8 mouse cellular contexts compared by ENCODE assay signal in the genomic region with DNA sequence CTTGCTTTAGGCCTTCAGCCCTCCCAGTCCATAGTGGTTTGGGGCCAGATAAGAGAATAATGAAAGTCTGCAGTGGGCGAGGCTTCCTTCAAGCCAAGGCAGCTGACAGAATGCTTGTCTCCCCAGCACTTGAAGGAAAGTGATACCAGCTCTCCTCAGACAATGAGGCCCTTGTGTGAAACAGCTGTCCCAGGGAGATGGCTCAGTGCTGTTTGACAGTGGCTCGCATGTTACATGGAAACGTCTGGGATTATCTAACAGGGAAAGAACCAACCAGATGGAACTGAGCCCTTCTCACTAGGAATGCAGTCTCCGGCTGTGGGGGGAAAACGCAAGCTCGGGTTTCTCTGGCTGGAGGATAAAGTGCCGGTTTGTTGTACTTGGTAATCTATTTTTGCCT. TPM values are rescaled to one million over a fixed set of nuclear protein-coding genes. Genes with fewer than 3 reads are reported as not detected.
DNase-seq lines count a peak whose midpoint lies in the region; ATAC-seq lines count a peak whose summit lies in the region.

No protein-coding gene starts in this region.

- H3K27me3 ChIP-seq in embryonic facial prominence, embryonic 11.5 days (ENCODE audit: control insufficient read depth, insufficient read depth, low read length) = no peaks in the 10 kb centered on the region
- H3K27me3 ChIP-seq in heart, embryonic 11.5 days (ENCODE audit: control insufficient read depth, insufficient read depth, low read length) = no peaks in the 10 kb centered on the region
- H3K27me3 ChIP-seq in neural tube, embryonic 11.5 days (ENCODE audit: control insufficient read depth, insufficient read depth, low read length) = no peaks in the 10 kb centered on the region

- H3K36me3 ChIP-seq in embryonic facial prominence, embryonic 11.5 days (replicated peaks; ENCODE audit: control insufficient read depth, insufficient read depth, low read depth, low read length) = no peaks in the 10 kb centered on the region
- no peaks in the 10 kb centered on the region for H3K36me3 ChIP-seq in heart, embryonic 11.5 days (ENCODE audit: control insufficient read depth, insufficient read depth, low read length)
- no peaks in the 10 kb centered on the region for H3K36me3 ChIP-seq in neural tube, embryonic 11.5 days (ENCODE audit: control insufficient read depth, insufficient read depth, low read length)

- DNase-seq in cerebellum, postnatal 25 days = peak; percentile 17 to 28
- DNase-seq in cerebellum, adult 9-11 months = no peak
- peak; percentile 74 for DNase-seq in embryonic facial prominence, embryonic 11.5 days (ENCODE audit: low spot score)
- peak; percentile 28 to 38 for DNase-seq in layer of hippocampus, postnatal 10 days (ENCODE audit: low spot score in 2 of 2)
- peak; percentile 64 for DNase-seq in neural tube, embryonic 11.5 days (ENCODE audit: low spot score)
- no peak for DNase-seq in thymus, postnatal 25 days

- no peak overlapping the region for H3K4me3 ChIP-seq in embryonic facial prominence, embryonic 11.5 days (ENCODE audit: low read depth, low read length)
- no peak overlapping the region for H3K4me3 ChIP-seq in heart, embryonic 11.5 days (ENCODE audit: low read depth, low read length)
- H3K4me3 ChIP-seq in neural tube, embryonic 11.5 days (ENCODE audit: low read depth, low read length) = no peak overlapping the region

- H3K4me1 ChIP-seq in embryonic facial prominence, embryonic 11.5 days (ENCODE audit: control insufficient read depth, insufficient read depth, low read length) = no peaks in the 10 kb centered on the region; the same call in 1 of the 2 replicates
- peaks cover 18% of the 10 kb centered on the region for H3K4me1 ChIP-seq in heart, embryonic 11.5 days (ENCODE audit: control insufficient read depth, insufficient read depth, low read length)
- peaks cover 8% of the 10 kb centered on the region; the same call in 1 of the 2 replicates for H3K4me1 ChIP-seq in neural tube, embryonic 11.5 days (ENCODE audit: control insufficient read depth, insufficient read depth, low read length)

- H3K9ac ChIP-seq in embryonic facial prominence, embryonic 11.5 days (replicated peaks; ENCODE audit: low read length) = no peak overlapping the region
- peak overlapping the region; percentile 24; the same call in 1 of the 2 replicates for H3K9ac ChIP-seq in heart, embryonic 11.5 days (ENCODE audit: low read depth, low read length)
- no peak overlapping the region for H3K9ac ChIP-seq in neural tube, embryonic 11.5 days (ENCODE audit: low read length)

- peak overlapping the region; percentile 59; the same call in 1 of the 2 replicates for H3K27ac ChIP-seq in embryonic facial prominence, embryonic 11.5 days (replicated peaks; ENCODE audit: low read depth, low read length)
- peak overlapping the region; percentile 74 for H3K27ac ChIP-seq in heart, embryonic 11.5 days (ENCODE audit: low read depth, low read length)
- peak overlapping the region; percentile 77 for H3K27ac ChIP-seq in neural tube, embryonic 11.5 days (ENCODE audit: low read depth, low read length)

- ATAC-seq in embryonic facial prominence, embryonic 11.5 days (replicated peaks; ENCODE audit: insufficient number of reproducible peaks, low FRiP score, low TSS enrichment, low read depth) = peak; percentile 90
- peak; percentile 66 for ATAC-seq in heart, embryonic 11.5 days (replicated peaks; ENCODE audit: insufficient number of reproducible peaks, low FRiP score, low TSS enrichment)
- ATAC-seq in neural tube, embryonic 11.5 days (ENCODE audit: insufficient read depth, low FRiP score, low TSS enrichment) = peak; percentile 79
- ATAC-seq in megakaryocyte progenitor cell, adult 5-6 weeks (replicated peaks; ENCODE audit: poor library complexity) = no peak

- H3K9me3 ChIP-seq in embryonic facial prominence, embryonic 11.5 days (replicated peaks; ENCODE audit: control insufficient read depth, low read length) = no peaks in the 10 kb centered on the region
- no peaks in the 10 kb centered on the region for H3K9me3 ChIP-seq in heart, embryonic 11.5 days (replicated peaks; ENCODE audit: control insufficient read depth, low read length)
- no peaks in the 10 kb centered on the region for H3K9me3 ChIP-seq in neural tube, embryonic 11.5 days (ENCODE audit: control insufficient read depth, low read length)

- WGBS in embryonic facial prominence, embryonic 11.5 days = under 1% methylated on average over 7 of the region's 7 CpGs
- 2% methylated on average over 7 of the region's 7 CpGs for WGBS in heart, embryonic 11.5 days (ENCODE audit: insufficient replicate concordance)
- WGBS in neural tube, embryonic 11.5 days = 14% methylated on average over 7 of the region's 7 CpGs

- no peak overlapping the region for H3K4me2 ChIP-seq in embryonic facial prominence, embryonic 11.5 days (ENCODE audit: low read depth, low read length)
- H3K4me2 ChIP-seq in heart, embryonic 11.5 days = peak overlapping the region; percentile 47
- no peak overlapping the region for H3K4me2 ChIP-seq in neural tube, embryonic 11.5 days (ENCODE audit: low read depth)

RNA-seq across cellular contexts. Expression of gene Tgif1, which starts 59.1 kb away (rescaled TPM):
- 92.4 and 96.5 TPM in 2 replicates for polyA plus RNA-seq in embryonic facial prominence, embryonic 11.5 days (2014; fragmentation: Nextera tagmentation; extraction: Ambion mirVana)
- polyA plus RNA-seq in heart, embryonic 11.5 days (2014; fragmentation: Nextera tagmentation; extraction: Ambion mirVana) = 27.1 and 31.5 TPM in 2 replicates
- 1 to 10 TPM; 2.6 to 3.9 TPM for total RNA-seq in layer of hippocampus, postnatal 10 days (2021)
- polyA plus RNA-seq in neural tube, embryonic 11.5 days (2014; fragmentation: Nextera tagmentation; extraction: Ambion mirVana) = 63.8 and 66.2 TPM in 2 replicates
- 77.5 and 85.6 TPM in 2 replicates for total RNA-seq in megakaryocyte progenitor cell, adult 5-6 weeks (2015)
- 47.0 and 53.9 TPM in 2 replicates for total RNA-seq in megakaryocyte progenitor cell, adult 5-6 weeks (2017)

Comparison
In these comparisons a context has a peak if more than half of its experiments do, and no peak if none do; other contexts are left out.
1. DNase-seq: peak in cerebellum, postnatal 25 days (2 of 2), embryonic facial prominence, embryonic 11.5 days (single experiment), layer of hippocampus, postnatal 10 days (2 of 2) and neural tube, embryonic 11.5 days (single experiment); none in cerebellum, adult 9-11 months (single experiment) and thymus, postnatal 25 days (single experiment).
2. Peak in every context shown above with its lines, with median percentiles within 50 percentile points of each other: H3K27ac ChIP-seq.